Mouse (Mus musculus): ENCODE measurements around the gene Tdp2. TPM values are rescaled to one million over a fixed set of nuclear protein-coding genes. Genes with fewer than 3 reads are reported as not detected.

The Tdp2 gene
- polyA plus RNA-seq, 1 experiment: 19.6 TPM

DNA sequence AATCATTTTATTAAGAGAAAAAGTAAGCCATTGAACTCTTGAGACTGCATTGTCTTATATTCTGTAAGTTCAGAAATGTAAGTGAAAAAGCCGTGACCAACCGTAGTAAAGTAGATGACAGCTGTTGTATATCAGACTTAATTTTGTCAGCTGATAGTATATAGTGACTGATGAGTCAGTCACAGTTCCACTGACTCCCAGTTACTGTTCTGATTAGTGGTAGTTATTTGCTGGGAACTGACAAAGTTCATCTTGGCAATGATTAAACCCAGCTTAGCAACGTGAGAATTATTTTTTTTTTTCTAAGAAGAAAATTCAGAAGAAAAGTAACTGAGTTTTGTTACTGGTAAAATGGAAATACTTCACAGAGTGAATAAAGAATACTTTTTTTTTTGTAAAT is 10.2 kb downstream of the Tdp2 start:
- Histone ChIP-seq H3K27ac (ENCODE audit: insufficient read depth, low read depth, low read length) (no peak overlapping the region), H3K36me3 (ENCODE audit: control insufficient read depth, insufficient read depth, low read length) (no peaks in the 10 kb centered on the region; the same call in 1 of the 2 replicates), H3K27me3 (replicated peaks; ENCODE audit: control insufficient read depth, insufficient read depth, low read length) (no peaks in the 10 kb centered on the region), H3K4me3 (ENCODE audit: insufficient read depth, low read depth, low read length) (no peak overlapping the region), H3K4me1 (ENCODE audit: control insufficient read depth, insufficient read depth, low read length) (no peaks in the 10 kb centered on the region; the same call in 1 of the 2 replicates)
- 50% methylated on average over 3 of the region's 3 CpGs for WGBS
- DNase-seq: peak; percentile 52
- TF ChIP-seq POLR2A (IDR thresholded peaks at IDR 0.05; ENCODE audit: low read depth, low read length) (no peak), CTCF (conservative IDR thresholded peaks at IDR 0.05; ENCODE audit: insufficient read depth, insufficient read length, low read depth, low read length) (no peak)

DNA sequence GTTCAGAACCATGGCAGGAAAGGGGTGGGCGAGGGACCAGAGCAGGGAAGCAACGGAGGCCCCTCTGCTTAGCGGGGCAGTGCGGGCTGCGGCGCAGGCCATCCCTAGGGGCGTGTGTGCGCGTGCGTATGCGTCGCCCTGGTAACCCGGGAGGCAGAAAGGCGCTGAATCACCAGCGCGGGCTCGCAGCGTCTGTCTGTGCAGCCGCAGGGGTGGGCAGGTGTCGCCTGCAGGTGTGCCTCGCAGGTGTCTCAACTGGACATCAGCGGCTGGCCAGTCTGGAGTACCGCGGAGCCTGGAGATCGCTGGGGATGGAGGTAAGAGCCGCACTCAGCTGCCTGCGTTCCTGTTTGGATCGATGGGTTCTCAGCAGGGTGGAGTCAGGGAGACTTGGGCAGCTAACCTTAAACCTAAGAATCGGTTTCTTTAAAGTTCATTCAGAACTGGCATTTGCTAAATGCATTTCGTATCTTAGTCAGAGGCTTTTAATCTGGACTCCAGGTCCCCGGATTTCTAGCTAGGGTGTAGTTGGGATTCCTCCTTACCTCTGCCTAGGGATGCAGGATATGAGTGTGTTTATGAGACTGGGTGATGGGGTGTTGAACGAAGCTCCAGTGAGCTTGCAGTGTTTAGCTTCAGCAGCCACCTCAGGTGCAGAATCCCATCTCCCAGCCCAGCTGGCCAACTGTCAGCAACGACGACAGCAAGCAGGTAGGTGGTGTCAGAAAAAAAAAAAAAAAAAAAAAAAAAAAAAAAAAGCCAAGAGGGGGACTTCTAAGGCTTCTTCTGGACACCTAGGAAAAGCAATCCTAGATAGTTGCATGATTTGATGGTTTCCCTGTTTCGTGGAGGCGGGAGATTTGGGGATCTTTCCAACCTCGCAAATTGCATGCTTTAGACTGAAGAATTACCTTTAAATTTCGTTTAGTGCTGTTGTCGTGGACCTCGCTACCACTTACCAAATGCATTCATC is 13.8 kb downstream of the Tdp2 start, which contains the start of gene D130043K22Rik:
Gene D130043K22Rik, plus strand, starts transcription at position 153 of the 973 bp plus-strand sequence.
- Histone ChIP-seq H3K4me1 (ENCODE audit: control insufficient read depth, insufficient read depth, low read length) (peaks cover 5% of the 10 kb centered on the region; the same call in 1 of the 2 replicates), H3K4me3 (ENCODE audit: insufficient read depth, low read depth, low read length) (peak within 1 kb of the TSS; percentile 49), H3K36me3 (ENCODE audit: control insufficient read depth, insufficient read depth, low read length) (no peaks in the 10 kb centered on the region; the same call in 1 of the 2 replicates), H3K27me3 (replicated peaks; ENCODE audit: control insufficient read depth, insufficient read depth, low read length) (no peaks in the 10 kb centered on the region), H3K27ac (ENCODE audit: insufficient read depth, low read depth, low read length) (no peak within 1 kb of the TSS)
- TF ChIP-seq POLR2A (IDR thresholded peaks at IDR 0.05; ENCODE audit: low read depth, low read length) (no peak), CTCF (conservative IDR thresholded peaks at IDR 0.05; ENCODE audit: insufficient read depth, insufficient read length, low read depth, low read length) (no peak)
- WGBS: 19% methylated on average over 40 of the region's 40 CpGs
- DNase-seq: peak; percentile 43

DNA sequence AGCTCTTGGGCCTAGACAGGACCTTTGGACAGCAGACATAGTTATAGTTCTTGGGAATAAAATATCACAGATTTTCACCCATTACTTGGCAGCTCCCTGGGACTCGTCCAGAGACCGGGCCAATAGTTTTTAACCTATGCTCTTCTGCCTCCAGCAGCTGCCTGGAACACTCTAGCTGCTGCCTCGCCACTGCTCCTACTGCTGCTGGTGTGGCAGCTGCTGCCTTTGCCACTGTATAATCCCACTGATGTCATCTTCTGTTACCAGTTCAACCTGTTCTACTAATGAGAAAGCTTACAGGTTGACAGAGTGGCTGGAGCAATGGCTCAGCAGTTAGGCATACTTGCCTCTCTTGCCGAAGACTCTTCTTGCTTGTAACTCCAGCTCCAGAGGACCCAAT is 17.8 kb downstream of the Tdp2 start:
- WGBS: 47% methylated on average over 4 of the region's 4 CpGs
- peak; percentile 73 for DNase-seq

DNA sequence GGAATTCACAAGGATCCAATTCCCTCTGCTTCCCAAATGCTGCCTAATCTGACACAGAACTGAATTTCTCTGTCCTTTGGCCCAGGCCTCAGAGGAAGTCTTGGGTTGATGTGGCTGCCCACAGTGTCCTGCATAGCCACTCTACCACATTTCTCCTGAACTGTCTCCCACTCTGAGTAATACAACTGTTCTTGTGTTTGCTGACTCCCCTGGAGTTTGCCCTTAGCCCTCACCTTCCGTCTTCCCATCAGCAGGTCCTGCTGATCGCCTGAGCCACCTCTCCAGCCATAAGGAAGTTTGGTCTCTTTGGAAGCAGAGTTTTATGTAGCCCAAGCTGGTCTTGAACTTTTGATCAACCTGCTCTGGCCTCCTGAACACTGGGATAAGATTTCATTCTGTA is 20.5 kb downstream of the Tdp2 start:
- Histone ChIP-seq H3K4me1 (ENCODE audit: control insufficient read depth, insufficient read depth, low read length) (peaks cover 8% of the 10 kb centered on the region), H3K4me3 (ENCODE audit: insufficient read depth, low read depth, low read length) (no peak overlapping the region), H3K27me3 (replicated peaks; ENCODE audit: control insufficient read depth, insufficient read depth, low read length) (no peaks in the 10 kb centered on the region), H3K27ac (ENCODE audit: insufficient read depth, low read depth, low read length) (no peak overlapping the region), H3K36me3 (ENCODE audit: control insufficient read depth, insufficient read depth, low read length) (no peaks in the 10 kb centered on the region)
- 65% methylated on average over 2 of the region's 2 CpGs for WGBS
- DNase-seq: no peak
- TF ChIP-seq POLR2A (IDR thresholded peaks at IDR 0.05; ENCODE audit: low read depth, low read length) (no peak), CTCF (conservative IDR thresholded peaks at IDR 0.05; ENCODE audit: insufficient read depth, insufficient read length, low read depth, low read length) (no peak)

More for the DNA sequence above, 17.8 kb downstream of the Tdp2 start:
- no peak for TF ChIP-seq CTCF (conservative IDR thresholded peaks at IDR 0.05; ENCODE audit: insufficient read depth, insufficient read length, low read depth, low read length)
- no peak for TF ChIP-seq POLR2A (IDR thresholded peaks at IDR 0.05; ENCODE audit: low read depth, low read length)
- Histone ChIP-seq H3K4me3 (ENCODE audit: insufficient read depth, low read depth, low read length) (no peak overlapping the region), H3K27ac (ENCODE audit: insufficient read depth, low read depth, low read length) (no peak overlapping the region), H3K27me3 (replicated peaks; ENCODE audit: control insufficient read depth, insufficient read depth, low read length) (no peaks in the 10 kb centered on the region), H3K4me1 (ENCODE audit: control insufficient read depth, insufficient read depth, low read length) (peaks cover 8% of the 10 kb centered on the region), H3K36me3 (ENCODE audit: control insufficient read depth, insufficient read depth, low read length) (no peaks in the 10 kb centered on the region)

DNA sequence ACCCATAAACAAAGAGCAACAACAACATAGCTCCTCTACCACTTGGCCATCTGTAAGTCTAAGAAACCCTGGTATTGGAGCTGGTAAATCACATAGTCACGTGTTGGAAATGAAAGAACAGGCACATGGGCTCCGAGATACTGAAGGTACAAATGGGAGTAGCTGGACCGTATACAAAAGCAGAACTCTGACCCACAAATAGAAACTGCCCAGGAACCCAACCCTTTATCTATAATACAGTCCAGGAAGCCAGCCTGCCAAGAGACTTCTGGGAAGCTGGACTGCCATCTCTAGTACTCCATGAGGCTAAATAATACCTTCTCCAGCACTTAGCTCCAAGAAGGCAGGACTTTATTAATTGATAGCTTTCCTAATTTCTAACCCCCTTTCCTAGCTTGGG is 21.1 kb downstream of the Tdp2 start:
- Histone ChIP-seq H3K27ac (ENCODE audit: insufficient read depth, low read depth, low read length) (no peak overlapping the region), H3K4me3 (ENCODE audit: insufficient read depth, low read depth, low read length) (no peak overlapping the region), H3K27me3 (replicated peaks; ENCODE audit: control insufficient read depth, insufficient read depth, low read length) (no peaks in the 10 kb centered on the region), H3K4me1 (ENCODE audit: control insufficient read depth, insufficient read depth, low read length) (peaks cover 8% of the 10 kb centered on the region), H3K36me3 (ENCODE audit: control insufficient read depth, insufficient read depth, low read length) (no peaks in the 10 kb centered on the region)
- no peak for DNase-seq
- TF ChIP-seq CTCF (conservative IDR thresholded peaks at IDR 0.05; ENCODE audit: insufficient read depth, insufficient read length, low read depth, low read length) (no peak), POLR2A (IDR thresholded peaks at IDR 0.05; ENCODE audit: low read depth, low read length) (no peak)
- WGBS: 80% methylated on average over 3 of the region's 3 CpGs

DNA sequence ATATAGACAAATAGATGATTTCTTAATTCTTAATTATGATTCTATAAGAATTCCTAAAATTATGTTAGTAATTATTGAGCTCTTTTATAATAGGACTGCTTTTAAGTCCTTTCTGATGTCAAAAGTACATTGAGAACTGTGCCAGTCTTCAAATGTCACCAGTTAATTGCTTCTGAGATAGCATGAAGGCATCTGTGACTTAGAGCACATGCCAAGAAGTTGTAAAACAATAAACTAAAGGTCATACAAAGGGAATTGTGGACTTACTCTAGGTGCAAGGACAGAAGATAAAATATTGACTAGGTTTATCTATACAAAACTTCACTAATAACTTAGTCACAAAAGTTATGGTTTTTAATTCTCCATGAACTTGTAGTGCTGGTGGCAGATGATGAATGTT is 27.6 kb downstream of the Tdp2 start:
- TF ChIP-seq CTCF (conservative IDR thresholded peaks at IDR 0.05; ENCODE audit: insufficient read depth, insufficient read length, low read depth, low read length) (no peak), POLR2A (IDR thresholded peaks at IDR 0.05; ENCODE audit: low read depth, low read length) (no peak)
- Histone ChIP-seq H3K27me3 (replicated peaks; ENCODE audit: control insufficient read depth, insufficient read depth, low read length) (no peaks in the 10 kb centered on the region), H3K27ac (ENCODE audit: insufficient read depth, low read depth, low read length) (no peak overlapping the region), H3K4me3 (ENCODE audit: insufficient read depth, low read depth, low read length) (no peak overlapping the region), H3K36me3 (ENCODE audit: control insufficient read depth, insufficient read depth, low read length) (no peaks in the 10 kb centered on the region), H3K4me1 (ENCODE audit: control insufficient read depth, insufficient read depth, low read length) (no peaks in the 10 kb centered on the region)
- no peak for DNase-seq

DNA sequence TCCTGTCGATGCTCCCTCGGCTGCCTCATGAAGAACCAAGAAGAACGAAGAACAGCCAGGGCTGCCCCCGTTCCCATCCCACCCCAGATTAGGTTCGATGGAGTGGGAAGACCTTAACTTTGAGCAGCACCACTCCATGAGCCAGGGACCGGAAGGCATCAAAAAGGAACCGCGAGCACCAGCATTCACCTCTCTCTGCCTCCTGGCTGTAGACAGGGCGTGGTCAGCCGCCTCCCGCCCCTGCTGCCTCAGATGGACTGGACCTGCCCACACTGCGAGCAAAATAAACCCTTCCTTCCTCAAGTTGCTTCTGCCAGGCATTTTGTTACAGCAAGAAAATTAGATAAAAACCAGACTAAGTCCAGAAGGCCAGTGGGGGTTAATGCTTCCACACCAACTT is 29.6 kb downstream of the Tdp2 start:
- Histone ChIP-seq H3K4me1 (ENCODE audit: control insufficient read depth, insufficient read depth, low read length) (peaks cover 3% of the 10 kb centered on the region; the same call in 1 of the 2 replicates), H3K36me3 (ENCODE audit: control insufficient read depth, insufficient read depth, low read length) (no peaks in the 10 kb centered on the region), H3K4me3 (ENCODE audit: insufficient read depth, low read depth, low read length) (no peak overlapping the region), H3K27ac (ENCODE audit: insufficient read depth, low read depth, low read length) (no peak overlapping the region), H3K27me3 (replicated peaks; ENCODE audit: control insufficient read depth, insufficient read depth, low read length) (no peaks in the 10 kb centered on the region)
- 71% methylated on average over 12 of the region's 12 CpGs for WGBS
- TF ChIP-seq CTCF (conservative IDR thresholded peaks at IDR 0.05; ENCODE audit: insufficient read depth, insufficient read length, low read depth, low read length) (no peak), POLR2A (IDR thresholded peaks at IDR 0.05; ENCODE audit: low read depth, low read length) (no peak)
- no peak for DNase-seq
